Mouse (Mus musculus) heart, embryonic 16.5 days (tissue): Measurements from ENCODE around the gene Muc20. TPM values are rescaled to one million over a fixed set of nuclear protein-coding genes. Genes with fewer than 3 reads are reported as not detected.

Experiments used
- ATAC-seq: fragments of 200-750 bp; cut with Nextera tagmentation; replicated peaks from 2 replicates; pipeline ENCODE4 v1.8.0; 2017; ENCODE audit warnings: moderate number of reproducible peaks; ENCODE audit not compliant: insufficient read depth, low FRiP score; ENCODE audit errors: extremely low read depth
- H3K27ac ChIP-seq: fragments of 300-500 bp; sonication (generic); 2 replicates; pipeline ENCODE4 v1.5.1; 2014; ENCODE audit warnings: mild to moderate bottlenecking, low read length, control low read depth, moderate library complexity
- H3K27me3 ChIP-seq: fragments of 300-500 bp; sonication (generic); 2 replicates; pipeline ENCODE4 v1.6.1; 2014; ENCODE audit warnings: low read length, mixed read lengths; ENCODE audit not compliant: control insufficient read depth, insufficient read depth
- H3K36me3 ChIP-seq: fragments of 300-500 bp; sonication (generic); 2 replicates; pipeline ENCODE4 v1.6.1; 2014; ENCODE audit not compliant: control insufficient read depth, insufficient read depth
- H3K4me1 ChIP-seq: fragments of 300-500 bp; sonication (generic); 2 replicates; pipeline ENCODE4 v1.6.1; 2014; ENCODE audit warnings: low read length, mixed read lengths; ENCODE audit not compliant: control insufficient read depth, insufficient read depth
- H3K4me2 ChIP-seq: fragments of 300-500 bp; sonication (generic); 2 replicates; pipeline ENCODE4 v1.6.1; 2014; ENCODE audit warnings: low read depth, mild to moderate bottlenecking, control low read depth, low read length
- H3K4me3 ChIP-seq: fragments of 300-500 bp; sonication (generic); 2 replicates; pipeline ENCODE4 v1.5.1; 2014; ENCODE audit warnings: mild to moderate bottlenecking, control low read depth, low read length
- H3K9ac ChIP-seq: fragments of 300-500 bp; sonication (generic); 2 replicates; pipeline ENCODE4 v1.6.1; 2014; ENCODE audit warnings: low read length, control low read depth
- H3K9me3 ChIP-seq: fragments of 300-500 bp; sonication (generic); replicated peaks from 2 replicates; pipeline ENCODE4 v1.6.1; 2016; ENCODE audit warnings: low read length; ENCODE audit not compliant: control insufficient read depth
- WGBS: fragments of 180-500 bp; shearing (Covaris S2); extraction: QIAGEN DNeasy Blood & Tissue Kit; methylation state at CpG from one replicate; pipeline ENCODE4 v1.1.7; 2014; 5-methylcytosine and 5-hydroxymethylcytosine counted together
- polyA plus RNA-seq: library from polyadenylated mRNA; unstranded; fragments of >200 nt; fragmentation: Nextera tagmentation; extraction: Ambion mirVana; gene quantifications from 2 replicates; pipeline ENCODE4 v1.2.1, GENCODE M21; 2015

Muc20 gene
- polyA plus RNA-seq = 0.16 and 0.19 TPM in 2 replicates

DNA sequence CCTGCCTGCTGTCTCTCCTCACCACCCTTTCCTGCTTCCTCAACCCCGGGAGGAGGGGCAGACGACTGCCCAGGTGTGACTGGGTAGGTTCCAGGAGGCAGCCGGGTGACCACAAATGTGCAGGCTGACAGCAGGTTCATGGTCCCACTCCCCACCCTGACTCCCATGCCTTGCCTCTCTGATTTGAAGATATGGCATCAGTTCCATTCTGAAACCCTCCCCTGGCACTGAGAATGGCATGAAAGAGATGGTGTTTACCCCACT lies at the start of gene Muc20:
Gene Muc20, minus strand, starts transcription at position 10 of the 264 bp plus-strand sequence.
- no peak within 1 kb of the TSS for H3K27ac ChIP-seq
- H3K27me3 ChIP-seq = no peaks in the 10 kb centered on the region
- 0 out of 2 replicates have a peak, but pooled peaks cover 4% of the 10 kb centered on the region for H3K9me3 ChIP-seq
- no peak within 1 kb of the TSS for H3K4me2 ChIP-seq
- H3K9ac ChIP-seq = no peak within 1 kb of the TSS
- WGBS = 62% methylated on average over 3 of the region's 3 CpGs
- H3K4me1 ChIP-seq = peaks cover 4% of the 10 kb centered on the region; the same call in 1 of the 2 replicates
- ATAC-seq = no peak
- H3K4me3 ChIP-seq = no peak within 1 kb of the TSS
- H3K36me3 ChIP-seq = no peaks in the 10 kb centered on the region

DNA sequence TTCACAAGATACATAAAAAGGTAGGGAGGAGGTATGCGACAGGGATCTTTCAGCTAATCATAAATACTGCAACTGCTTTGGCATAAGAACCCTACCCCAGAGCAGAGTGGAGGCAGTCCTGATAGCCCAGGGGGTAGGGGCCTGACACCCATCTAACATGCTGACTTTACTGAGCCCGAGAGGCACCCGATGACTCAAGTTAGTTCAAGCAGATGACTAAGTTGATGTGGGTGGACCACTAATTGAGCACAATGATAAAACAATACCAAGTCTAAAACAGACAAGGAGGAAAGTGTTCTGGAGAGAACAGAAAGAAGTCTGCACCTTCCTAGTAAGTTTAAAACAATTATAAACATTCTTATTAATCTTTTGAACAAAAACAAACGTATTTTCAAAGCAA lies 34.3 kb upstream of the Muc20 start:
- 88% methylated on average over 4 of the region's 4 CpGs for WGBS

DNA sequence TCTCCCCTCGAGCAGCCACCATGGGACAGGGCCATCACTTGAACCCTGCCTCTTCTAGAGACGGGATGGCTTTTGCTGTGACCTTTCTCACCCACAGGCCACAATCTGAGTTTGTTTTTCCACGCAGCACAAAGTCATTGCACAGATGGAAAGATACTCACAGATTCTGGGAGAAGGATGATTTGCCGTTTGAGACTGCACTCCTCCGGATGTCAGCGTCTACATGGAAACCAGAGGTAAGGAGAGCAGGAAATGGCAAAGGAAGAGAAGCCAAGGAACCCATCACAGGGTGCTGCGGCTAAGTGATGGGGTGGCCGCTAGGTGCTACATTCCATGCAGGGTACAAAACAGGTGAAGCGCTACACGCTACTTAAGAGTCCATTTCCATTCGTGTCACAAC lies 31.9 kb upstream of the Muc20 start:
- no peaks in the 10 kb centered on the region for H3K27me3 ChIP-seq
- peaks cover 41% of the 10 kb centered on the region for H3K36me3 ChIP-seq
- H3K9ac ChIP-seq = no peak overlapping the region
- no peaks in the 10 kb centered on the region for H3K4me1 ChIP-seq
- H3K4me2 ChIP-seq = no peak overlapping the region
- no peak overlapping the region for H3K4me3 ChIP-seq
- whole genome bisulfite sequencing = 84% methylated on average over 11 of the region's 11 CpGs
- no peak overlapping the region for H3K27ac ChIP-seq
- H3K9me3 ChIP-seq = no peaks in the 10 kb centered on the region
- ATAC-seq = no peak

More for the DNA sequence above, 34.3 kb upstream of the Muc20 start:
- H3K27me3 ChIP-seq = no peaks in the 10 kb centered on the region
- no peak overlapping the region for H3K9ac ChIP-seq
- no peaks in the 10 kb centered on the region for H3K9me3 ChIP-seq
- no peaks in the 10 kb centered on the region for H3K4me1 ChIP-seq
- ATAC-seq = no peak
- no peak overlapping the region for H3K27ac ChIP-seq
- H3K4me3 ChIP-seq = no peak overlapping the region
- peaks cover 38% of the 10 kb centered on the region for H3K36me3 ChIP-seq
- no peak overlapping the region for H3K4me2 ChIP-seq

DNA sequence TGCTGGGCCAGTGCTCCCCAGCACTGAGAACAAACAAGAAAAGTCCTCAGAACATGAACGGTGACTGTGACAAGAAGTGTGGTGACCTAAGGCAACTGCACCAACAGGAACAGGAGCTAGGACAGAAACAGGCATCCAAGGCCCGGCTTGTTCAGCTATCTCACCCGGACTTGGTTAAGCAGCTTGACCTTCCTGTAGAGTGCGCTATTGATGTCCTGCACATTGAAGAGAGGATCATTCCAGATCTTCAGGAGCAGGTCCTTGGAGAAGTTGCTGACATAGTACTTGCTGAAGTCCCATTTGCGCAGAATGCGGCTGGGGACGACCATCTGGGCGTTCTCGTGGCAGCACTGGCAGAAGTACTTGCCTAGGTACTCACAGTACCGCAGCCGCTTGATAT lies 29.3 kb upstream of the Muc20 start:
- H3K4me1 ChIP-seq = peaks cover 16% of the 10 kb centered on the region
- no peaks in the 10 kb centered on the region for H3K27me3 ChIP-seq
- H3K4me2 ChIP-seq = no peak overlapping the region
- H3K9ac ChIP-seq = no peak overlapping the region
- H3K36me3 ChIP-seq = peaks cover 42% of the 10 kb centered on the region
- H3K27ac ChIP-seq = no peak overlapping the region
- 89% methylated on average over 11 of the region's 11 CpGs for WGBS
- no peaks in the 10 kb centered on the region for H3K9me3 ChIP-seq
- H3K4me3 ChIP-seq = no peak overlapping the region
- no peak for ATAC-seq

DNA sequence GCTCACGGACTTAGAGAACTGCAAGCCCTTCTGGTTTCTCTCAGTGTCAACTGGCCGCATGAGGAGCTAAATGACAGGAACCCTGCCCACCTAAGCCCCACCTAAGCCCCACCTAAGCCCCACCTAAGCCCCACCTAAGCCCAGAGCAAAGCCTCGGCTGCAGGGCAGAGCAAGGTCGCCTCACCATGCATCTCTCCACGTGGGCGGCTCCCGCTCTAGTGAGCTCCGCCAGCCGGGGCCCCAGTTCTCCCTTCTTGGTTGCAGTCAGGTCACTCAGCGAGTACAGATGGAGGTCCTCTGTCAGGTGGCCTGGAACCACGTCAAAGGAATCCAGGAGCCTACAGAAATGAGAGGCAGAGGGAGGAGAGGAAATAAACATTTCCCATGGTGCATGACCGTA lies 28.1 kb upstream of the Muc20 start:
- WGBS = 52% methylated on average over 12 of the region's 12 CpGs
- peaks cover 22% of the 10 kb centered on the region for H3K4me1 ChIP-seq
- no peak for ATAC-seq
- peaks cover 42% of the 10 kb centered on the region for H3K36me3 ChIP-seq
- no peak overlapping the region for H3K9ac ChIP-seq
- no peak overlapping the region for H3K4me2 ChIP-seq
- no peaks in the 10 kb centered on the region for H3K9me3 ChIP-seq
- H3K4me3 ChIP-seq = no peak overlapping the region
- H3K27me3 ChIP-seq = no peaks in the 10 kb centered on the region
- H3K27ac ChIP-seq = no peak overlapping the region

DNA sequence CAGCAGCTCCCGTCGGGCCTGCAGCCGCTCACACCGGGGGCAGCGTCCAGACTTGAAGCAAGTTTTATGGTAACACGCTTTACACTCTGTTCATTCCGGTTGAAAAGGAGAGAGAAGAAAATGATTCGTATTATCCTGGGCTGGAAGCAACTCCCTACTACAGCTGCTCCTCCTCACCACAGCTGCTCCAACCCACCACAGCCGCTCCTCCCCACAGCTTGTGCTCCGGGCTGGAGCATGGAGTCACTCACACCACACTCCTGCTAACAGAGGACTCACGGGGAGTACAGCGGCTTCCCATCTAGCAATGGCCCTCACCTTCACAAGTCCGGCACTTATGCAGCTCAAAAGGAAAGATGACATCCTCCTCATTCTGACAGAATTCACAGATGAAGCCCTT lies 26.8 kb upstream of the Muc20 start:
- H3K36me3 ChIP-seq = peaks cover 42% of the 10 kb centered on the region
- no peaks in the 10 kb centered on the region for H3K27me3 ChIP-seq
- peaks cover 22% of the 10 kb centered on the region for H3K4me1 ChIP-seq
- no peak overlapping the region for H3K9ac ChIP-seq
- H3K27ac ChIP-seq = no peak overlapping the region
- no peak overlapping the region for H3K4me3 ChIP-seq
- 90% methylated on average over 13 of the region's 13 CpGs for WGBS
- ATAC-seq = no peak
- no peak overlapping the region for H3K4me2 ChIP-seq
- no peaks in the 10 kb centered on the region for H3K9me3 ChIP-seq

DNA sequence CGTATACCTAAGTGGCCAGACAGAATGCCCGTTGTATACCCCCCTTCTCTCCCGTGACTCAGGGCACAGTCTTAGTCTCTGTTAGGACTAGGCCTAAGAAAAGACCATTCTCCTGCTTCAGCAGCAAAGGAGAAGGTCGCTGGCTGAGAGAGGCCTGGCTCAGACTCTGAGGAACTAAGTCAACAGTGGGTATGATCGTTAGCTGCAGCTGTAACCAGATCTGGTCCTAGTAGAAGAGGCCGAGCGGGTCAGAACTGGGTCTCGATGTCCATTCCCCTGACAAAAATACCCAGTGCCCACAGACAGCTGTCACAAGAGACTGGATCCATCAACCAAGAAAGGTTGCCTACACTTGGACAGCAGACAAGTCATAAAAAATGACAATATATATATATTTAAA lies 26.3 kb upstream of the Muc20 start:
- H3K27ac ChIP-seq = no peak overlapping the region
- H3K4me2 ChIP-seq = no peak overlapping the region
- no peak for ATAC-seq
- H3K36me3 ChIP-seq = peaks cover 39% of the 10 kb centered on the region
- H3K9ac ChIP-seq = no peak overlapping the region
- no peaks in the 10 kb centered on the region for H3K9me3 ChIP-seq
- peaks cover 22% of the 10 kb centered on the region for H3K4me1 ChIP-seq
- H3K4me3 ChIP-seq = no peak overlapping the region
- WGBS = 86% methylated on average over 8 of the region's 8 CpGs
- H3K27me3 ChIP-seq = no peaks in the 10 kb centered on the region

DNA sequence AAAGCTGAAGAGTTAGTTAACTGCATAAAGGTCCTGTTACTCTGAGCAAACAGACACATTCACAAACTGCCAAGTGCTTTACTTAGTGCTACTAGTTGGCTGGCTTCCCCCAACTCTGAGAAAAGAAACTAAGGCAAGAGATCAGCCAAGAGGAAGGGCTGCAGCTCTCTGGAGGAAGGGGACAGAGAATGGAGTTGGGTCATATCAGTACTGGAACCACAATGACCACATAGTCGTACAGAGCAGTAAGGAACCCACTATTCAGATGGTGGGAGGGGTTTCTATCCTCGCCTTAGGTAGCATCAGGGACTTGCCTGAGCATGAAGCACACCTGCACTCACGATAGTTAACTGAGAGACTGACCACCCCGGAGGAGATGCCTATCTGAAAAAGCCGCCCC lies 25.6 kb upstream of the Muc20 start:
- ATAC-seq = no peak
- H3K4me2 ChIP-seq = no peak overlapping the region
- no peak overlapping the region for H3K9ac ChIP-seq
- 75% methylated on average over 5 of the region's 5 CpGs for WGBS
- peaks cover 34% of the 10 kb centered on the region for H3K36me3 ChIP-seq
- H3K4me3 ChIP-seq = no peak overlapping the region
- no peaks in the 10 kb centered on the region for H3K27me3 ChIP-seq
- H3K4me1 ChIP-seq = peaks cover 24% of the 10 kb centered on the region
- H3K27ac ChIP-seq = peak overlapping the region; percentile 78
- no peaks in the 10 kb centered on the region for H3K9me3 ChIP-seq

DNA sequence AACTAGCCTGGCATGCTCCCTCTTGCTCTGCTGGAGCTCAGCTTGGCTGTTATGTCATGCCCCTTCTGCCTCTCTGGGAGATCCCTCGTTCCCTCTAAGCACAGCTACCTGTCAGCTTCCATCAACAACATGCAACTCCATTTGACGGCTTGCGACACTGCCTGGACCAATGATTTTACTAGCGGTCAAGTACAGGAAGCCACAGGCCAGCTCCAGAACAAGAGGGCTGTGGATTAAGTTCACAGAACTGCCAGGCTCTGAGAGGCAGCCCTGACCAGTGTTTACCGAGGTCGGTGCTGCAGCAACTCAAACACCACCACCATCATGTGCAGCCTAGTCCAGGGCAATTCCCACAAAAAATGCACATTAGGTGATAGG lies 25.2 kb upstream of the Muc20 start:
- H3K4me1 ChIP-seq = peaks cover 25% of the 10 kb centered on the region
- no peaks in the 10 kb centered on the region for H3K27me3 ChIP-seq
- 42% methylated on average over 6 of the region's 6 CpGs for WGBS
- no peak overlapping the region for H3K9ac ChIP-seq
- 0 out of 2 replicates have a peak overlapping the region, but pooled peaks have one; percentile 2 for H3K4me2 ChIP-seq
- peaks cover 30% of the 10 kb centered on the region for H3K36me3 ChIP-seq
- H3K4me3 ChIP-seq = no peak overlapping the region
- no peak for ATAC-seq
- peak overlapping the region; percentile 78 for H3K27ac ChIP-seq
- H3K9me3 ChIP-seq = no peaks in the 10 kb centered on the region
